Mouse (Mus musculus): ENCODE results near the gene Dpagt1.

- TF ChIP-seq GATA1 (IDR thresholded peaks at IDR 0.05; ENCODE audit: borderline replicate concordance, low read length) (no peak), FLI1 (IDR thresholded peaks at IDR 0.05; ENCODE audit: low read length) (no peak)
These were observed 698 bp downstream of the Dpagt1 start for GRCm38 (mm10) chr9:44326371-44327063.
